Mouse (Mus musculus): ENCODE data around the gene Ttc17.

Ttc17 gene

GRCm38 (mm10) chr2:94371093-94371492, 35.4 kb downstream of the Ttc17 start:
- no peak for DNase-seq

GRCm38 (mm10) chr2:94363821-94364220, 42.7 kb downstream of the Ttc17 start:
- DNase-seq, result no peak

GRCm38 (mm10) chr2:94360398-94360973, 46.0 kb downstream of the Ttc17 start:
- peak; percentile 25 for DNase-seq

GRCm38 (mm10) chr2:94348165-94348591, 58.3 kb downstream of the Ttc17 start:
- no peak for DNase-seq

GRCm38 (mm10) chr2:94346746-94347145, 59.7 kb downstream of the Ttc17 start:
- DNase-seq, result no peak

- DNase-seq, result peak; percentile 40
Observed at GRCm38 (mm10) chr2:94344624-94345023, 61.9 kb downstream of the Ttc17 start.

- no peak for DNase-seq
Observed at GRCm38 (mm10) chr2:94343290-94344285, 62.9 kb downstream of the Ttc17 start.

GRCm38 (mm10) chr2:94340769-94341168, 65.7 kb downstream of the Ttc17 start:
- no peak for DNase-seq

- no peak for DNase-seq
Observed at GRCm38 (mm10) chr2:94339495-94339894, 67.0 kb downstream of the Ttc17 start.

GRCm38 (mm10) chr2:94336336-94336735, 70.2 kb downstream of the Ttc17 start:
- DNase-seq, result no peak

GRCm38 (mm10) chr2:94334742-94335046, 71.8 kb downstream of the Ttc17 start:
- DNase-seq, result no peak

GRCm38 (mm10) chr2:94333841-94334741, 72.4 kb downstream of the Ttc17 start:
- DNase-seq, result peak; percentile 28

- DNase-seq, result no peak
Observed at GRCm38 (mm10) chr2:94333086-94333485, 73.4 kb downstream of the Ttc17 start.

GRCm38 (mm10) chr2:94329336-94329735, 77.2 kb downstream of the Ttc17 start:
- DNase-seq, result no peak

GRCm38 (mm10) chr2:94327836-94328235, 78.7 kb downstream of the Ttc17 start:
- DNase-seq, result no peak

- no peak for DNase-seq
Observed at GRCm38 (mm10) chr2:94319780-94320179, 86.7 kb downstream of the Ttc17 start.

- no peak for DNase-seq
Observed at GRCm38 (mm10) chr2:94316526-94316925, 90.0 kb downstream of the Ttc17 start.

- peak; percentile 37 for DNase-seq
Observed at GRCm38 (mm10) chr2:94303984-94304383, 102.5 kb downstream of the Ttc17 start.

GRCm38 (mm10) chr2:94302393-94302792, 104.1 kb downstream of the Ttc17 start:
- peak; percentile 50 for DNase-seq

GRCm38 (mm10) chr2:94301749-94302148, 104.7 kb downstream of the Ttc17 start:
- DNase-seq, result no peak

GRCm38 (mm10) chr2:94297467-94297866, 109.0 kb downstream of the Ttc17 start:
- no peak for DNase-seq

GRCm38 (mm10) chr2:94290483-94290882, 116.0 kb downstream of the Ttc17 start:
- peak; percentile 85 for DNase-seq

- DNase-seq, result no peak
Observed at GRCm38 (mm10) chr2:94289659-94290058, 116.8 kb downstream of the Ttc17 start.

Measured in cerebellum, adult 8-10 months (tissue).